Mouse (Mus musculus) lung, postnatal 10 days (tissue): ENCODE data around the gene Ceacam2.
"Not testable (repeated sequence)": the region's sequence is repeated elsewhere in the genome, so short reads cannot be mapped to it uniquely, and the experiment has no call there.

Experiments
- DNase-seq: peaks from one replicate; pipeline ENCODE4 v3.0.0; 2021

Ceacam2 gene

DNA sequence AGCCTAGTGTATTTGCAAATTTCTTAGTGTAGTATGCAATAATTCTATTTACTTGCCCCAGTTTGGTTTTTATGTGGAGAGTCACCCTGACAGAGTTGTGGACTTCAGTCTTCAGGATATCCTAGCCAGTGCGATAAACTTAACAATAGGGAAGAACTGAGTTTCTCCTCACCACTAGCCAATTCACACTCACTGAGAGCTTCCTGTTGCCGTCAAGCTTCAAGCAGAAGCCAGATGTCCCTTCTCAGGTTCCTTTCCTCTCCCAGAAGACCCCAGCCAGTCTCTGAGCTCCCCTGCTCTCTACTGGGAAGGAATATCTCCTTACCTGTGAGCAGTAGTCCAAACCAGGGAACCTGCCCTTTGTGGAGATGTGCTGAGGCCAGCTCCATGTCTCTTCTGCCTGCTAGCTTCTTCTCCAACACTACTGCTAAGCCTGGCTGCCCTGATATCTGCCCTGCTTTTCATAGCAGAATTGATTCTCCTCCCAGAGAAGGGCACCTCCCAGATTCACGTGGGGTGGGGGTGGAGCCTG is at the start of gene Ceacam2:
Gene Ceacam2, minus strand, starts transcription at position 482 of the 532 bp plus-strand sequence.
- DNase-seq = not testable (repeated sequence)

DNA sequence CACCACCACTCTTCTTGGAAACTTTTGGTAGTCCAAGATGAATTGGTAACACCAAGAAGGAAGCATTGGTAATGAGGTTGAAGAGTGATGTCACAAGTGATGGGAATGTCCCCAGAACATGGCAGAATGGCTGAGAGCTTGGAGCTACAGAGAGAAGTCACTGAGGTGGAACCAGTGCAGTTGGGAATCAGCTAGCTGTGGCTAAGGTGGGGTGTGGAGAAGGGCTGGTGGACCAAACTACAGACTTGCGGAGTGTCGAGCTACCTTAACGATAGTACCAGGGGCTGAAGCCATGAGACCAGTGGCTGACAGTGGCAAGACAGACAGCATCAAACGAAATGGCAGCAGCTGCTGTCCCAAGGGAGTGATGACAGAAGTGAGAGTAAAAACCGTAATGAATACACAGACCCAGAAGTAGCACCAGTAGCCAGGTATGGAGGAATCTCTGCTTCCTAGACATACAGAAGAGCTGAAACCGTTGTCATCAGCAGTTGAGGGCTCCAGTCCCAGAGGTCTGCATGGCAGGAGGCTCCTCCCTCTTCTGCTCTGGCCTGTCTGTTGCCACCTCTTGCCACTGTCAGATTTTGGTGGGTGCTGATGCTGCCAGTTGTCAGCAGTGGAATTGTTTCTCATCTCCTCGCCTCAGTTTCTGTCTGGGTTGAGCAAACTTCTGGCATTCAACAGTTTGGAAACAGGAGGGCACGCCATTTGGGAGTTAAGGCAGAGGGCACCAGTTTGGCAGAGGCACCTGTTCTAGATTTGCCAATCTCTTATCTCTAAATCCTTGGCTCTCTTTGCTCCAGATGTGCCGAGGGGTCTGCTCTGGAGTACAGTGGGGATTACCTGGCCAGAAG is 45.9 kb upstream of the Ceacam2 start:
- DNase-seq = no peak

DNA sequence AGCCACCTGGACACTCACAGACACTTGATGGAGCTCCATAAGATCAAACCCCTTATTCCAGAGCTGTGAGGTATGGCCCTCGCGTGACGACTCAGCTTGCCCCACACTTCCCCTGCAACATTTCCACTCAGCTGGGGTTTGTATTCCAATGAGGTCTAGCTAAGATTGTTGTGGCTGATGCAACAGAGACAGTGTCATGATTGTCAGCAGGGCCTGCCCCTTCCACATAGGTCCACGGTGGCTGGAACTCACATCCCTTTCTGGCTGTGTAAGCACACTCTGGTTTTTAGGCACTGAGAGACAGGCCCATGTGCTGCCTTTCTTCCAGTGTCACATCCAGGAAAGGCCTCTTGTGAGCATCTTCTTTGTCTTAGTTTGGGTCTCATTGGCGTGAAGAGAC is 45.0 kb upstream of the Ceacam2 start:
- DNase-seq = no peak

DNA sequence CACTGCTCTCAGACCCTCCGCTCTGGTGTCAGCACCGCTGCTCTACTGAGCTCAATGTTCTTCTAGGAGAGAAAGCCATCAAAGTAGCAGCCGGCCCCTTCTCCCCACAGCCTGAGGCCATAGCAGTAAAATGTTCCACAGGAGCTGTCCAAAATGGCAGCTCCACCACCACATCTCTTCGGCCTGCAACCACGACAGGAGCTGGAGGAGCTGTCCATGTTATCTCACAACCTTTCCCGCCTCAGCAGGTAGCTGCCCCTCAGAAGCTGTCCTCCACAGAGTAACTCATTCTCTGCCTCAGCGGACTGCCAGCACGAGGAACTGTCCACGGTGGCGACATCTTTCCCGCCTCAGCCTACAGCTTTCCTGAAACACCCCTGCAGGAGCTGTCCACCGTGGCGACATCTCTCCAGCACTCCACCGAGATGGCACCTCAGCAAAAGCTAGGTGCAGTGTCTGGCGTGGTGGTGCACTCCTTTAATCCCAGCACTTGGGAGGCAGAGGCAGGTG is 42.7 kb upstream of the Ceacam2 start:
- DNase-seq = no peak

DNA sequence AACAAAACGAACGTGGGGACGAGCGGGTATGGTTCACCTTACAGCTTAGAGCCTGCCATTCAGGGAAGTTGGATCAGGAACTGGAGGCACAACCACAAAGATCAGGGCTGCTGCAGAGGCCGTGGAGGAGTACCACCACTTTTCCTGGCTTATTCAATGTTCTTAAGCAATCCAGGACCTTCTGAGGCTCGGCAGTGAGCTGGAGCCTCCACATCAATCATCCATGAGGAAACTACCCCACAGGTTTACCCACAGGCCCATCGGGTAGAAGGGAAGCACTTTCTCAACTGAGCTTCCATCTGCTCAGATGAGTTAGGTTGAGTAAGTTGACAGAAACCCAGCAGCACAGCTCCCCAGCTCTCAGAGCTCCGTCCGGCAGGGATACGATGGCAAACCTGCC is 39.8 kb upstream of the Ceacam2 start:
- DNase-seq = no peak

DNA sequence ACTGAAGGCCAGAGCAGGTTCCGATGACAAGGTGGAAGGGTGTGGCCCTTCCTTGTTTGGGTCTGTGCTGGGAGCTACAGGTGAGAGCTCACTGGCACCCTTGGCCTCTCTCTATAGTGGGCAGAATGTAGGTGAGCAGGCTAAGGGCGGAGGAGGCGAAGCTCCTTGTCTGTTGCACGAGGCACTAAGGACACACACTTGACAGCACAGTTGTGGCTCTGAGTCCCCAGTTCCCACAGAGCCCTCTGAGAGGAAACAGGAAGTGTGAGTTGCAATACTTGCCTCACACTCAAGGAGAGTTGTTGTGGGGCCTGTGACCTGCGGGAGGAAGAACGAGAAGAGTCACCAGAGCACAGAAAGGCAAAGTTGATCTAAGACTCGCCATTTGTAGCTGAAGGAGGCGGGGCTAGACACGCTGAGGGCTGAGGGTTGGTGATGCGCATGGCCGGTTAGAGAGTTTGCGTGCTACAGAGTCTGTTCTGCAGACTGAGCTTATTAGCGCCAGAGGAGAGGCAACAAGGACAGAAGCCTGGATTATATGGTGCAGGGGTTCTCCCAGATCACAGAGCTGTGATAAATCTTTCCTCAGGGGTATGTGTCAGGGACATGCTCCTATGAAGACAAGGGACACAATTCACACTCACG is 37.3 kb upstream of the Ceacam2 start:
- not testable (repeated sequence) for DNase-seq

DNA sequence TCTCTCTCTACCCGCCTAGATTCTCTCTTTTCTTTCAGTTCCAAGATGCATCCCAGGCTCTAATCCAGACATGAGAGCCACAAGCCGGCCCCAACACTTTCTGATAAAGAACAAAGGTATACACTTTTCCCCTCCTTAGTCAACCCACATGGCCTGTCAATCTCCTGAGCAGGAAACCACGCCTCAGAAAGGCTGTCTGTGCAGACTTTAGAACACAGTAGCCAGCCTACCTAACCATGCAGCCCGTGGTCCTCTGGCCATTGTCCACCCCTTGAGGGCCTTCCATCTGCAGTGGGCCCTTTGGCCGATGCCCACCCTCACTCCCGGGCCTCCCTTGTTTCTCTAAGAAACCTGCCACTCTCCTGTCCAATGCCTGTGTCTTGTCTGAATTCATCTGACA is 36.7 kb upstream of the Ceacam2 start:
- DNase-seq = not testable (repeated sequence)

DNA sequence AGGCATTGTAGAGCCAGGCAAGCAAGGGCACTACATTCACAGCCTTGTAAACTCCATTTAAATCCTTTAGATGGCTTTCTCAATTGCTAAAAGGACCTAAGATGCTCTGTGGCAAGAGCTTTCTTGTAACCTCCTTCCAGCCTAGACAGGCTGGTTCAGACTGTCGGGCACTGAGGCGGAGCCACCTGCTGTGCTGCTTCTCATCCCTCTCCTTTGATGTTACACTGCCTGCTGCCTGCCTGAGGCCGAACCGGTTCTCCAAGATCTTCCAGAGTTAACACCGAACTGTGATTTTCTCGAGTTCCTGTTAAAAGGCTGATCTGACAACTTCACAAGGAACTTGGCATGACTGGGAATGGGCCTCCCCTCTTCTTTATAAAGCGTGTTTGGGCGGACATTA is 36.2 kb upstream of the Ceacam2 start:
- DNase-seq = no peak

DNA sequence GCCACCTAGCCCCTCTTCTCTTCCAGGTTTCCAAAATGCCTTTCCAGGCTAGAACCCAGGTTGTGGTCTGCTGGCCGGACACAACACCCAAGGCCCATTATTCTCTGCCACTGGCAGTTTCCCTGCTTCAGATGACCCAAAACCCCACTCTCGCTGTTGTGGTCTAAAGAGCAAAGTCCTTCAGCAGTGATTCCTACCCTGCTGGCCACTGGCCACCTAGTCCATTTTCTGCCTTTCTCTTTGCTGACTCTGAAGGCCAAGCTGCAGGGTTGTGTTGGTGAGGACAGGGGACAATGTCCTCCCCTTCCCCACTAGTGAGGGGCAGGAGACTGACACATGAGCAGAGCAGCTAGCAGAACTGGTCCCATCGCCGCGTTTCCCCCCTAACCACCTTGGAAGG is 35.4 kb upstream of the Ceacam2 start:
- no peak for DNase-seq

DNA sequence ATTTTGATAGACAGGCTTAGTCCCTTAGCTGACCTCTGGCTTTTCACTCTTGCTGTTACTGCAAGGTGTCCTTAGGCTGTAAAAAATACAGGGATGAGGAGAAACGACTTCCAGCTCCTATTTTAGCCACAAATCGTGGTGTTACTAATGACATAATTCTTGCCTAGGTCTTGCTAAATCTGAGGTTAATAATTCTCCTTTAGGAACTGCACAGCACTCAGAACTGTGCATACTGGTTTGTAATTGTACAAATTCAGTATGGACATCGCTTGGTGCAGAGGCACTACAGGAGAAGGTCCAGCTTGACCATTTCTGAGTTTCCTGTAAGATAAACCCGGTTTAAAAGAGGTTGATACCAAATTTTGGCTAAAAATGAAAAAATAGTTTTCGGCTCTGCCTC is 34.1 kb upstream of the Ceacam2 start:
- not testable (repeated sequence) for DNase-seq

DNA sequence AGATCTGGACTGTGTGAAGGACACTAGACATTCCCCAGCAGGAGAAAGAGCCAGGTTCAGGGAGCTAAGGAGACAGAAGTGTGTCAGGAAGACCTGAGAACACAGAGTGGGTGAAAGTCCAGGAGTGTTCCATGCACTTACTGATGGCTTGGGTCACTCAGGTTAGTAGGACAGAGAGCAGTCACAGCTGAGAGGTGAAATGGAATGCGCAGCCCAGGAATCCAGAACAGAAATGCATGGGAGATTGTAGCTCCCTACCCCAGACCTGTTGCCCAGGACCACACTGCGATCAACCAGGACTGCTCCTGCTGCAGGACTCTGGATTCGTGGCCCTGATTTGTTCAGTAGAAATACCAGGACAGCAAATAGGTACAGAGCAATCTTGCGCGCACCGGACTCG is 29.1 kb upstream of the Ceacam2 start:
- no peak for DNase-seq

DNA sequence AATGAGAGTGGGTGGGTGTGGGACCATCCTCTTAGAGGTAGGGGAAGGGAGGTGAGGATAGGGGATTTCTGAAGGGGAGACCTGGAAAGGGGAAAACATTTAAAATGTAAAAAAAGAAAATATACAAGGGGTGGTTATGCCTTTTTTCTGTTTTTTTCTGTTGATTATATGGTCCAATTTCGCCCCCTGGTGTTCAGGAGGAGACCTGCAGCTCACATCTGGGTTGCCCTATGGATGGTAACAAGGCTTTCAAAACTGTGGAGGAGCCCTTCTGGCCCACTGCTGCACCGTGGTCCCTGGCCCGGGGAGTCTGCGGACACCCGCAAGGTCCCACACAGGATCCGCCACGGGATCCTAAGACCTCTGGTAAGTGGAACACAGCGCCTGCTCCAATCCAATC is 1.8 kb upstream of the Ceacam2 start:
- DNase-seq = peak; percentile 24

DNA sequence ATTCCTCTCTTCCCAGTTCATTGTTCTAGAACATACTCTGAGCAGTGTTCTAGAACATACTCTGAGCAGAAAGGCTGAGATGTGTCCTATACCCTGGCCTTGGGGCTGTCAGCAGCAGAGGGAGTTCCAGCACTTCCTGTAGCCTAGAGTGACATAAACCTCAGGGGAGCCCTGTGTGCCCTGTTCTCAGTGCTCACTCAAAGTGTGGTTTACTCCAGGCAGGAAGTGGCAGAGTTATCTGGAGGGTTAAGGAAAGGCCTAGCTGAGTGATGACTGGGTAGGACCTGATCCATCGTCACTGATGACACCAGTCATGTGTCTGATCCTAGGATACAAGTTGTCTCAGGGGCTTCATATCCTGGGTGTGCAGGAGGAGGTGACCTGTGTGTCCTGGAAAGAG is 297 bp upstream of the Ceacam2 start:
- not testable (repeated sequence) for DNase-seq

DNA sequence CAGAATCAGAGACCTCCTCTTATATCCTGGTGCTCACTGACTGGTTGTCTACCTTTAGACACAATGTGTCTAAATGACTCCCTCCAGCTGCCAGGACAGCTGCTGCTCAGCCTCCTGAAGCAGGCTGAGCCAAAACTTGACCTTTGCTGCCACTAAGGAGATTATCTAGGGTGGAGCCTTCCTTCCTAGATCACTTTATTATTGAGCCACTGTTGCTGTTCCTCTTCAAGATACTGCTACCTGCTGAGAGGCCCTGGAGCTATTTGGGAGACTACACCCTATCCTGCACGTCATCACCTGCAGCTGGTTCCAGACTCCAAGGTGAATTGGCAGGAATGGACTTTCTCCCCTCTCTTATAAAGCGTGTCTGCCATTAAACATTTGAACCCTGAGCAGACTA is 8.8 kb downstream of the Ceacam2 start:
- DNase-seq = no peak

DNA sequence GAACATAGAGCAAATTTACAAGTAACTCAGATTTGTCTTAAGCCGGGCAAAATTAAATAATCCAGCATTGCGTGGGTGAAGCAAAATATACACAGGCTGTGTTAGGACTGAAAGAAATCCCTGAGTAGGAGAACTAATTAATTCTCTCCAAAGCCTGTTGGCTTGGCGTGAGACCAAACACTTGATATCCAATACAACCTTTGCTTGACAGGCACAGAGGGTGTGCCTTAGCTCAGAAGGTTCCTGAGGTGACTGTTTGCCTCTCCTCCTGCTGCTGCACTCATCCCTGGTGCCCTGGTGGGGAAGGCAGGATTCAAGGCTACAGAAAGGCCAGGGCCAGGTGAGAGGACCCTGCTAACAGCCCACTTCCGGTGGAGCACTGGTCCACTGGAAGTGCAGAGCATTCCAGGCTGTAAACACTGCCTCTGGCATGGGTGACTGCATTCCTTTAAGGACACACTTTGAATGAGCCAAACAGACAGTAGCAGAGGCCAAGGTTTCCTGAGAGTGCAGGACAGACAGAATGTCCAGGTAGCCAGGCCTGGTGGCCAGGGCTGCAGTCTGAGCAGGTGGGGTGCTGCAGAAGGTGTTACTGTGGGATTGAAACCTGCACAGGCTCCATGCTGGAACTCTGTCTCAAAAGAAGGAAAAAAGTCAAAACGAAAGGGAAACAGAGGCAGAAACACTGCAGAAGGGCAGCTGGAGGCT is 23.4 kb downstream of the Ceacam2 start:
- not testable (repeated sequence) for DNase-seq

DNA sequence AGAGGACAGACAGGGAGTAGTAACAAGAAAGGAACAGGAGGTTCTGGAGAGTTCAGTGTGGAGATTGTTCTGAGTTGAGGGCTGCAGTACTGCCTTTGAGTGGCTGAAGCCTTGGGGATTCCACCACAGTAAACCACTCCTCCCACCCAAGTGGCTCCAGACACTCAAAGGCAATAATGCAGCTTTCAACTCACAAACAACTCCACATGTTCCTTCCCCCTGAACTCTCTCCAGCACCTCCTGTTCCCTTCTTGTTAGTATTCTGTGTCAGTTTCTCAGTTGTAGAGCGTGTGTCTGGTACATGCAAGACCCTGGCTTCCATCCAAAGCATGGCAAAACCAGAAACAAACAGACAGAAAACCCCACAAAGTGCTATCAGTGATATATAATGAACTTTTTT is 24.0 kb downstream of the Ceacam2 start:
- not testable (repeated sequence) for DNase-seq

DNA sequence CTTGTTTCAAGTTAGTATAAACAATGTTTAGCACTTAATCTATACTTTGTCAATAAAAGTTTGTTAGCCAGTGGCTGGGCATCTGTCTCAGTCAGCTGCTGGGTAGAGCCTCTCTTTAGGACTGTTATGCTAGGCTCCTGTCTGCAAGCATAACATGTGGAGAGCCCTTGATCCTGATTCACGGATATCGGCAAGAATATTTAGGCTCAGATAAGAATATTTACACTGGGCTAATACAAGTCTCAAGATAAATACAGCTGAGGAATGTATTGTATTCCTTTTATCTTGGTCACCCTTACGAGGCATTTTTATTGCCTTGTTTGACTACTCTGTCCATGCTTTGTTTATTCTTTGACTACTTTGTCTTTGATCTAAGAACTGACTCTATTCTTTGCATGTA is 29.7 kb downstream of the Ceacam2 start:
- DNase-seq = no peak

DNA sequence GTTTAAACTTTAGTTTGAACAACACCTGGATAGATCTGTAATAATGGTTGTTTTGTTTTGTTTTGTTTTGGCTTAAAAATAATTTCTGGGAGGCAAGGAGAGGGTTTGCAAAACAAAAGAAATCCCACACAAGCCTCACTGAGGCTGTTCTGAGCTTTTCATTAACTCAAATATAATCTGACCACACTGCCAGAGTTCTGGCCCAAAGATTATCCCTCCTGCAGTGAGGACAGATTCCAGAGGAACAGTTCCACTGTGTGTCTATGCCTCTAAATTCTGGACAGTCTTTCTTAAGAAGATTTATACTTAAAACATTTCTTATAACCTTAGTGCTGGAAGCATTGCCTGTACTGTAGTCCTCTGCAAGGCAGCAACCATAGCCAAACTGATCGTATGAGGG is 45.0 kb downstream of the Ceacam2 start:
- no peak for DNase-seq

DNA sequence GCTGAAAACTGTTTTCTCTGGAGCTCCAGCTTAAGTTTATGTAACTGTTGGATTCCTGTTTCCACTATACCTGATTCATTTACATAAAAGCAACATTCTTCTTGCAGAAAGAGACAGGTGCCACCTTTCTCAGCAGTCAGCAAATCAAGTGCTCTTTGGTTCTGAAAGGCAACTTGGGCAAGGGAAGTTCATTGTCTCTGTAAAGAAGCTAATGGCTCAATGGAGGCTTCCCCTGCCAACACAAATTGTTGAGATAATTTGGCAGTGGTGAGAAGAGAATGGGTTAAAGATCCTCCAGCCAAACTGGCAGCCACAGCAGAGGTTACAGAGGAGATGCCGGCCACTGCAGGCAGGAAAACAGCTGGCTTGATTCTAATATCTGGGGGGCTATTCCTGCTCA is 49.0 kb downstream of the Ceacam2 start:
- not testable (repeated sequence) for DNase-seq

DNA sequence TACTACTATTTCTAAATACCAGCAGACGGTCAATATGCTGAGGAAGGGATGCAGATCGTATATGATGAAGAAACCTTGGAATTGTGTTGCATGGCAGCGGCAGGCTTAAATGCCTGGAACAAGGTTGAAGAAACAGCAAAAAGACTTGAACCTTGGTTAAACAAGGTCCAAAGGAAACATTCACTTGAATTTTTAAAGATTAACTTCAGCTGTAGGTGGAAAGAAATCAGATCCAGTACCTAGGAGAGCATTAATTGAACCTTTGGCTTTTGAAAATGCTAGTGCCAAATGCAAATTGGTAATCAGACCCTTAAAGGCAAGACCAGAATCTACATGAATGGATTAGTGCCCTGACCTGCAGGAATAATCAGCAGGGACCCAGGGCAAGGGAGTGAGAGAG is 50.3 kb downstream of the Ceacam2 start:
- not testable (repeated sequence) for DNase-seq

DNA sequence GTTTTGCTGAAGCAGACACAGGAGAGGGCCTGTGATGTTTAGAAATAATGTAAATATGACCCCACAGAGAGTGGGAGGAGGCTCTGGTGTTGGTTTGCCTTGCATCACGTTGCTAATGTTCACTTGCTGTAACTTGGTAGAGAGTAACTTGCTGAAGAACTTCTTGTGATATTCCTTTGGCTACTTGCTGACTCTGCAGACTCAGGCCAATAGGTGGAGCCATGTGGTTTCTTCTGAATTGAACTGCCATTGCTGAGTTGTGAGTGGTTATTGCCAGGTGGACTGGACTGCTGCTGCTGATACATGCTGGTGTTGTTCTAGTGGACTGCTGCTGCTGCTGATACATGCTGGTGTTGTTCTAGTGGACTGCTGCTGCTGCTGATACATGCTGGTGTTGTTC is 53.5 kb downstream of the Ceacam2 start:
- peak; percentile 62 for DNase-seq

DNA sequence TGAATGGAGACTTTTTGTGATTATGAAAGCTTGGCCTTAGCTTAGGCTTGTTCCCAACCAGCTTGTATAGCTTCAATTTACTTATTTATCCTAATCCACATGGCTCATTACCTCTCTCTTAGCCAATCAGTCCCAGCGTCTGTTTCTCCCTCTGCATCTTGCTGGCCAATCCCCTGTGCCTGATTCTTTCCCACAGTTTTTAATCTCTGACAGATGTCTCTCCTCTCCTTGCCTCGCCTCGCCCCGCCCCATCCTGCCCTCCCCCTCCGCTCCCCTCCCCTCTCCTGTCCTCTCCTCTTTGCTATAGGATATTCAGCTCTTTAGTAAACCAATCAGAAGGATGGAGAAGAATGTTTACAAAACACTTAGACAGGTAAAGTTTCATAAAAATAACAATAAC is 54.6 kb downstream of the Ceacam2 start:
- no peak for DNase-seq

DNA sequence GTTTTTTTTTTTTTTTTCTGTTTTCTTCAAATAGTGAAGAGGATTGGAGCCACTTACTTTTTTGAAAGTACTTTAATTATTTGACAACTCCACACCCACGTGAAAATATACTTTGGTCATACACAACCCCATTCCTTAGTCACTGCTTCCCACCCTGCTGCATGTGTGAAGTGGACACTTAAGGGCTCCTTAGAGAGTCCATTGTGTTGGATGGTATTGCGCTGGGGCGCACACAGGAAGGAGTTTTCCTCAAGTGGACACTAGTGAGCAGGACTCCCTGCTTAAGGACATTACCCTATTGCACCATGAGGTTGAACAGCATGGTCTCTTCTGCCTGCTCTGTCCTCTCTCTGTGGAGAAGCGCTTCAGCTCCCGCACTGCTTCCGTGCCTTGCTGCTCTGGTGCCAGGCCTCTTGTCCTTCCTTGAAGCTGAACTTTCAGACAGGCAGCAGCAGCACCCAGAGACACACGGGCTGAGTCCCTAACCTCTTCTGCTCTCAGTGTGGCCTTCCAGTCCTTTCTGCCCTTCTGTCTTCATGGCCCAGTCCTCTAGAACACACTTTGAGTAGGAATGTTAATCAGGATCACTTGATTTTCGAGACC is 56.4 kb downstream of the Ceacam2 start:
- no peak for DNase-seq
